Mouse (Mus musculus) retina, embryonic 14.5 days (tissue): ENCODE measurements around the gene Trib2.
A peak's percentile ranks its signal among the peaks of the same experiment; 100 is the strongest.

ENCODE experiments used
- DNase-seq: peaks from one replicate; pipeline ENCODE4 v3.0.0-alpha.2; 2015; ENCODE audit warnings: low spot score

Gene Trib2

DNA sequence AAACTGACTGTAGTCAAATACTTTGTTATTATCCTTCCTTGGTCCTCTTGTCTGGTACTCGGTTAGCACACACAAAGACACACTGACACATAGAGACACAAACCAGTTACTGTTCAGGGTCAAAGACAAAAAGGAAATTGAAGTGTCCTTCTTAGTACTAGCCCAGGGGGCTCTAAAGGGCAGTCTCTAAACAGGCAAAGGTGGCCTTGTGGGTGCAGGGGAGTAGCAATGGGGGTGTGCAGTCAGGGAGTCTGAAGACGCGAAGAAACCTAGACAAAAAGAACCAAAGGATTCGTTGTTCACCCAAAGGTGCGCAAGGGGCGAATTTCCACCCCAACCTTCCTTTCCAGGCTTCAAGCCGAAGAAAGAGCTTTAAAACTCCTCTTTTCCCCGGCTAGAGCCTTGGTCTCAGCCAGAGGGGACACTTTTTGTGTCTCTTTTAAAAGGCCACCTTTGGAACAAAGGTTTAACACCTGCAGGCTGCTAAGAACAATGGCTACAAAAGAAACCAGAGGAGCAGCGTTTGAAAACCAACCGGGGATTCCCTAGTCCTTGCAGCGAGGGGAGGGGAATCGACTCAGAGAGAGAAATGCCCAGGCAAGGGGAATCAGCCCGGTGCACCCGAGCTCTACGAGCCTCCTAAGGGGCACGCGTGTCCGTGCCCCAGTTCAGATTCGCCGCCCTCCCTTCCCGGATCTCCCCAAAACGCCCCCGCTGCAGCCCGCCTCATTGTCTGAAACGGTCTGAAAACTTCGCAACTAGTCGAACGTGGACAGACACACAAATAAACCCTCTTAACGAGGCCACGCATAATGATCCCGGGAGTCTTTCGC, 2.3 kb downstream of the Trib2 start:
- peak; percentile 68 for DNase-seq

DNA sequence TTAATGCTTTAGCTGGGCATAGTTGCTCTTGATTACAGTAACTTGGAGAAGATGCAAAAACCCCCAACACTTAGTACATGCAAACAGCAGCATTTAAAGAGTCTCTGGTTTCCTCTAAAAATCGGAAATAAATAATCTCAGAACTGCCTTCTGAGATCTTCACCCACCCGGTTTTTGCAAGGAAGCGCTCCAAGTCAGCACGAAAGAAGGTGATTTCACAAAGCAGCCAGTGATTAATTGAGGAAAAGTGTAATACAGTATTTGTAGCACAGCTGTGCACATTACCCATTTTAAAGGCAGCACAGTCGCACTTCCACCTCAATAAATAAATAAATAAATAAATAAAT, 2.9 kb downstream of the Trib2 start:
- no peak for DNase-seq

DNA sequence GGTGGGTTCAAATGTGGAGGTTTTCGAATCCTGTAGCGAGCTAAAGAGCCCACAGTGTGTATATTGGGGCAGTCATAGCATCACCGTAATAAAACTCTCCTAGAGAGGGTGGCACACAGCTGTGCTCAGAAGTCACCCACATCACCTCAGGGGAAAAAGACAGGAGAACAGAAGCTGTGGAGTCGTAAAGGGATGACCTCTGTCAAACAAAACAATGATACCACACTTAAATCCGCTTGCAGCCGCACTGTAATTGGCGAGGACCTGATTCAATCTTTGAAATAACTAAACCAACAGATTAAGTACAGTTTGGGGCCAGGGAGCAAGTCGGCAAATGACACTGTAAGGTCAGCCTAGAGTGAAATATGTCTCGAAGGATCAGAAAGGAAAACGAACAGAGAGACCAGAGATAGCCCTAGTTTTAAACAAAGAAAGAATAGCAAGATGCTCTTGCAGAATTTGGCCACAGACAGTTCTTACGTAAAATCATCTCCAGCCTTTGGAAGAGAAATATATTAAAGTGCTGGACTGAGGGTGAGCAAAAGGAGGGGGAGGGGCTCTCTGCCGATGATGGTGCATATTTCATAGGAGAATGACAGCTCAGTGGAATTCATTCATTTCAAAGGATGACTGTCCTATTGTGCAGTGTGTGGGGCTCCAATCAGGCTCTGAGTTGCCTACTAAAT, 3.4 kb downstream of the Trib2 start:
- DNase-seq = peak; percentile 71

DNA sequence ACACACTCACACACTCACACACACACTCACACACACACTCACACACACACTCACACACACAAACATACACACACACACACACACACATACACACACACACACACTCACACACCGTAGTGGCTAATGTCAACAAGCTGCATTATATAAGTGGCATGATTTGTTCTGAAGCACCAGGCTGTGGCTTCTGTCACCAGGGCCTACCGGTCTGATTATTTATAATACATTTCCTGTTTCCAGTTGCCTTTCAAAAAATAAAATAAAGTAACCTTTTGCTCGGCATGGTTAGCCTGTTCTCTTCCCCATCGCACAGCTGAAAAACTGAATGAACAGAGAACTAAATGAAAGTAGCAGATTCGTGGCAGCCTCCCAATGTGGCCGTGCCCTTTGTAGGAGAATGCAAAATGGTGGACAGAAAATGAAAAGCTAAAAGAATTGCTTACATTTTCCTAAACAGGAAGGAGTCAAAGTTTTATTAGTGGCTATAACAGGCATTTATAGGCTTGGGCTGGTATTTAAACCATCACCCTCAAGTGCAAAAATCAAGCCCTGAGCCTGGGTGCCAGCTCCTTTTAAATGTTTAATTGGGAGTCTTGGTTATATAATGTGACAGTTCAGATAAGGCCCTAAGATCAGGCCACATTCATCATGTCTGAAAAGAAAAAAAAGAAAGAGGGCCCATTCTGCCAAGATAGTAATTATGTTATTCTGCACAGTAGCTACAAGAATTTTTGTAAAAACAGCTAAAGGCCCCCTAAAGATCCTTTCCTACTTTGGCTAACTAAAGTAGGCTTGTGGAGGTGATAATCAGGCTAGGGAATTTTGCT, 4.4 kb downstream of the Trib2 start:
- peak; percentile 13 for DNase-seq

DNA sequence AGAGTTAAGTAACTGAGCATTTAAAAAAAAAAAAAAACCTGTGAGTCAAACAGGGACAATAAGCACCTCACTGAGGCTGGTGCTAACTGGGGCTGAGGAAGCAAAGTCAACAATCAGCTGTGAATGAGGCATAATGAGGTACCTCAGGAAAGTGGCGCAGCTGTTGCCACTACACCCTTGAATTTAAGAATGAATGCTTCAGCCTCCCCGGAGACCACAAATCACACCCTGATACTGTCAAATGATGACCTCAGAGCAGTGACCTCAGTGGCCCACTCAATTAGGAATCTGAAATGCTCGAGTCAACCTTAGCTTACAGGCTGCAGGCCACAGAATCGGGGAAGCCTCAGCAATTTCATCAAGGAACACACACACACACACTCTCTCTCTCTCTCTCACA, 5.0 kb downstream of the Trib2 start:
- DNase-seq = peak; percentile 54

DNA sequence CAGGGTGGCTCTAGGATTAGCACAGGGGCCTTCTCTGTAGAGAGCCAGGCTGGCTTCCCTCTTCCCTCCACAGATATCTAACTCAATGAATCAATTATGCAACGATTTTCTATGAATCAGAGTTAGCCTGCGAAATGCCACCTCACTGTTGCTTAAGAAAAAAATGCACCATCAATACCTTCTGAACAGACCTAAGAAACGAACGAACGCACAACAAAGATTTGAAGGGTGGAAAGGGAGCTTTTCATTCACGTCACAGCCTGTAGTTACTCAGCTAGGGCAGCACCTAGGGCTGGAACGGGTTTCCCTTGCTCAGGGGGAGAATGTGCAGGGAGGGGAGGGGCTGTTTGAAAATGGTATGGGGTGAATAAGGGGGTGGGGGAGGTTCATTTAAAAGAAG, 5.8 kb downstream of the Trib2 start:
- DNase-seq = peak; percentile 17

DNA sequence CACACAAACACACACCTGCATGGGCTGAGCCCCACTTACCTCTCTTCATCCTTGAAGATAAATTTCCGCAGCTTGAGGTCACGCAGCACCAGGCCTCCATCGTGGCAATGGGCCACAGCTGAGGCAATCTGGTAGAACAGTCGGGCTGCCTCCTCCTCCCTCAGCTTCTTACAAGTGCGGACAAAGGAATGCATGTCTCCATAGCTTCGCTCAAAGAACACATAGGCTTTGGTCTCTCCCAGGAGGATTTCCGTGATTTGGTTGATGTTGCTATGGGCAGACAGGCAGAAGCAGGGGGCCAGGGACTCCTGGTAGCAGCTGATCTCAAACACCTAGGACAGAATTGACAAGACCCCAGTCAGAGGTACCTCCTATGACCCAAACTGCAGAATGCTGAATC, 7.1 kb downstream of the Trib2 start:
- DNase-seq = peak; percentile 20

DNA sequence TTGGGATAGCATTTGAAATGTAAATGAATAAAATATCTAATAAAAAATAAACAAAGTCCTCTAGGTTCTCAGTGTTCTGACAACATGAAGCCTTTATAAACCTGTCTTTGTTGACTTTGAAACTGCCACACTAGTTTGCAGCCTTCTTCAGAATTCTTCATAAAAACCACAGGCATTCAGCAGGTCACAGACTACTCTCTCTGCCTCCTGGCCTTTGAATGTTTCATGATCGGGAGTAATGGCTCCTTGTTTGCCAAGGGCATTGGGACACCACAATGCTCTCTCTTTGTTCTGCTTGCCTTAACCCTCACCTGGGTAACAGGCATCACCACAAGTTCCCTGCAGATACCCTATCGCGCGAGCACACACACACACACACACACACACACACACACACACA, 7.5 kb downstream of the Trib2 start:
- DNase-seq = no peak

DNA sequence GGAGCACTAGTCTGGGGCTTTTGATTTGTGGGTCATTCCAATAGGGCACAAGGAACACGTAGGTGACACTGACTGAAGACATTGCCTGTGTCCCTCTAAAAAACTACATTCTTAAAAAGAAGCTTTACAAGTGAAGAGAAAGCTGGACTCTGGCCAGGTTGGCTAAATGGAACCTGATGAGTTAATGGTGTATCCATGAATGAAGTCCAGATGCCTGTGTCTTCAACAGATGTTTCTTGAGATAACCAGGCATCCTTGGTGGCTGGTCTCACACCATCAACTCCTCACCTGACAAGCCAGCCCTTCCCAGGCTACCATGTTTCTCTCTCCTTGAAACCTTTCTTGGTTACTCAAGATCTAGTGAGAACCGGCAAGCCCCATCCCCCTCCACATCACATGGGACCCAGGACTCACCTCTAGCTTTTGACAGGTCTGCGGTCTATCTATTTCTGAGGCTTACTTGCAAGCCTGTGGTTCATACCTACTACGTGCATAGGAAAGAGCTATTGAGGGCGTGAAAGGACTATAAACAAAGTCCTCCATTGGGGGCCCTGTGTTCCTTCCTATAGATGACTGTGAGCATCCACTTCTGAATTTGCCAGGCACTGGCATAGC, 8.4 kb downstream of the Trib2 start:
- no peak for DNase-seq

DNA sequence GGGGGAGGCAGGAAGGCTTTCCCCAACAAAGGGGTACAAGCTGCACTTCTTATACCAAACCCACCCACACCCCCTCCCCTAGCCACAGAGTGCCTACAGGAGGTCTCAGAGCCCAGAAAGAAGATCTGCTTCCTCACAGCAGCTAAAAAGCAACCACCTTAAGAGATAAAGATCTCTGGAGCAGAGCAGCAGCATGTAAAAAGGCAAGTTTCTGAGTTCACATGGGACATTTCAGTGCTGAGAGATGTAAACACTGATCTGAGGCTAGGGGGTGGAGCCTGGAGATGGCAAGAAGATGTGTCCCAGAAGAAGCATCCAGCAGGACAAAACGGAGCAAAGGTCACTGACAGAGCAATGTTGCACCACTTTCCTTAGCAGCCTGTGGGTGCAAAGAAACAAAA, 11.8 kb downstream of the Trib2 start:
- DNase-seq = no peak

DNA sequence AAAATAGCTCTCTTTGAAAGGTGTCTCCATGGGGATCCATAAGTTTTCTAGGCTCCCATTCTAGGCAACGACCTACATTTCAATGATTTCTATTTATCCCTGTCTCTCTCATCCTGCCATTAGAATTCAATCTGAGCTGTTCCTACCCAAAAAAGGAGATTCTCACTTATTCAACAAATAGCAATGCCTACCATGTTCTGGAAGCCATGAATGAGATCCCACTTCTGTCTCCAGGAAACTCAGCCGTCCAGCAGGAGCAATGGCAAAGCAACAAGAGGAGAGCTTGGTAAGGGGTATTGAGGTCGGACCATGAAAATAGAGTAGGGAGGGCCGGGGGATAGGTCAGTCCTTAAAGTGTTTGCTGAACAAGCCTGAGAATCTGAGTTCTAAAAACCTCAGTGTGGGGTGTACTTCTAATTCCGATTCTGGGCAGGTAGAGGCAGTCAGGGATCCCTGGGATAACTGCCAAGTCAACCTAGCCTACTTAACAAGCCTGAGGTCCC, 12.7 kb downstream of the Trib2 start:
- DNase-seq = no peak

DNA sequence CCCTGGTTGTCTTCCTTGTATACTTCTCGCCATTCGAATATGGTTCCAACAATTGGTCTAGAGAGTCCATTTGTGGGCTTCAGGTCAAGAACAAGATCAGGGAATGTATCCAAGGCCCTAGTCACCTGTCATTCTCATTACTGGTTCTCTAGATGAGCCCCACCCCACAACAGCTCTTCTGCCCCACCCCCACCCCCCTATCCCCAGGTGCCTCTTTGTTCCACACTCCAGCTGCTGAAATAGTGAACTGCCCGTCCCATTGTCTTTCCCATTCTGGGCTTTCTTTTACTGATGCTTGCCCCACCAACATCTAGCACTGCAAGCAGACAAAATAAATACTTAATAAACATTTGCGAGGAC, 15.2 kb downstream of the Trib2 start:
- no peak for DNase-seq

DNA sequence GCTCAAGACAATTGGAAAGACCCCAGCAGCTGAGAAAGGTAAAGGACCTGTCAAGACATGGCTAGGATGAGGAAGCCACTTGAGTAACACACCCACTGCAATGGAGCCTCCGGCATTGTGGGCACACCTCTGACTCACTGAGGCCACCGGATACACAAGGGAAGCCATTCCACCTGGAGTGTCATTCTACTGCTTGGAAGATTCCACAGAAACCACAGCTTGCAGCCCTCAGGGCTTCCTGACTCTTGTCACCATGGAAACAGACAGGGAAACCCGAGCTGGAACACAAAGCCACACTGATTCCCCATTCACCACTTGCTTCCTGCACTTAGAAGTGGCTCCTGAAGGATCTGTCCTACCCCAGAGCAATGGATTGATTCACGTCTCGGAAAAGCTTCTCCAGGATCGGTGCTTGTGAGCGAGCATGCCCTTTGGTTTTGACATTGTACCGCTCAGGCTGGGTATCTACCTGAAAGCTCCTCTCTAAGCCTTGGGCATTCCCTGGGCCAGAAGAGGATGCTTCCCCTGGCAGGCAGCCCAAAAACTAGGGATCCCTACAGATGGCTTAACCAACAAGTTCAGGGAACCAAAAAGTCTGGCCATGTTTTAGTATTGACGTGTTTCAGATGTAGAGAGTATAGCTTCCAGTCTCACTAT, 15.7 kb downstream of the Trib2 start:
- peak; percentile 18 for DNase-seq

DNA sequence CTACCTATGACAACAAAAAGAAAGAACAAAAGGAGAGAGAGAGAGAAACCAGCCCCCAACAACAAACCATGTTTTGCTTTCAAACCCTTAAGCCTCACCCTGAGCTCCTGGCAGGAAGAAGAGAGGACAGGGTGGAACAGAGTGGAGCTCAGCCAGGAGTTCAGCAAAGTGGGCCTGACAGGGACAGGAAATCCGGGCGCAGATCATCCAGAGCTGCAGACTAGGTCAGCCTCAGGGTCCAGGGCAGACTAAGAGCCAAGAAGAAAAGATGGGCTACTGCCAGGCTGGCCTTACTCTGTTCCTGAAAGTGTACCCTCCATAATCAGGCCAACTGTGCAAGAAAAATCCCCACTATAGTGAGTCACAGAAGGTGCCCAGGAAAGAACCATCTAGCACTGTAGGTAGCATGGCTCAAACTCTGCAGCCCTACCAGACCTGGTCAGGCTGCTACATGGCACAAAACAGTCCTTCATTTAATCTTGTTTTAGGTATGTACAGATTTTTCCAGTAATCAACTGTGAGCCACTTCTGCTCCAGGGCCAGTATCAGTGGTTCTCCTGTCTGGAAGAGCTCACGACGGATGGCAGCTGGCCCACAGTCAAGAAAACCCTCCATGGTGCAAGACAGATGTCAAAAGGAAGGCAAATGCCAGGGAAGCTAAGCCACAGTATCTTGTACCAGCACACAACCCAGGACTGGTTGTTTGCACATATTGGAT, 16.4 kb downstream of the Trib2 start:
- no peak for DNase-seq

DNA sequence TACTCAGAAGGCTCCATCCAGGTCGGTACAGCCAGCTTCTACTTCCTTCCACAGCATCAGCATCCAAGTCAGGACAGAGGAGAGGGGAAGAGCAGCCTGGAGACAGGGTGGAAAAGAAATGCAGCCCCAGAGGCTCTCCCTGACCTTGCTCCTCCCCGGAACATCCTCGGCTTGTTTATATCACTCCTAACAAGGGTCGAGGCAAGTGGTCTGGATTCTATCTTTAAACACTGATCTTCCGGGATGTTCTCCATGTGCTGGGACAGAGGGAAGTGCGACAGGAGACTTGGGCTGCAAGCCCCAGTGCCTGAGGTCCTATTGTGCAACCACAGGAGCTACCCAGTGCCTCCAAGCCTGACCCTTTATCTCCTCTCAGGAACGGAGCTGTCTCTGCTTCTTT, 18.7 kb downstream of the Trib2 start:
- no peak for DNase-seq

DNA sequence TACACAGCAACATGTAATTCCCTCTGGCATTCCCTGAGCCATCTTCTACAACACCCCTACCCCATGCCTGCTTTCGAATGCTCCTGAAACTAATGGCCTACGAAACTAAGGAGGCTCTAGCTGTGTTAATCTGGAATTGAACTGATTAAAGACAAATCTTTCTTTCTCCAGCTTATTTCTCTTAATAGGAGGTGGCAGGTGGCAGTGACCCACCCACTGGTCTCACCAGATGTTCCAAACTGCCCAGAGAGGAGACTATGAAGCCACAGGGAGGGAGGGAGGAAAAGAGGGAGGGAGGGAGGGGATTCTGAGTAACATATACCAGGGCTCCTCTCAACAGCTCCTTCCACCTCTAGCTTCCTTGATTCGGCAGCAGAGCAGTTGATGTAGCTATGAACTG, 20.8 kb downstream of the Trib2 start:
- DNase-seq = peak; percentile 22

DNA sequence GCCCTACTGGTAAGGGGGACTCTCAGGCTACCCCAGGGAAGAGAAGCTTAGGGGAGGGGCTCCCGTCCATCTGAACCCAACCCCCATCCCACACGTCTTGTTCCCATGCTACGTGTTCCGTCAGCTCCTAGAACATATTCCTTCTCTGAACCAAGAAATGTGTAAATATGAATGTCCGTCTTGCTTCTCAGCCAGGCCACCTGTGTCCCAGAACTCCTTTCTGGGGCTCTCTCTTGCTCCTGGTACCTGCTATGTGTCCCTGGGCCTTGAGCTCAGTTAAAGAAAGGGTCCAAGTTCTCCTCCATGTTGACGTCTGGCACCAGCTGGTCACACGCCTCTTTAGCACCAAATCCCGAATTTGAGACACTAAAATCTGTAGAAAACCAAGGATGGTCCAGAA, 23.4 kb downstream of the Trib2 start:
- DNase-seq = no peak

DNA sequence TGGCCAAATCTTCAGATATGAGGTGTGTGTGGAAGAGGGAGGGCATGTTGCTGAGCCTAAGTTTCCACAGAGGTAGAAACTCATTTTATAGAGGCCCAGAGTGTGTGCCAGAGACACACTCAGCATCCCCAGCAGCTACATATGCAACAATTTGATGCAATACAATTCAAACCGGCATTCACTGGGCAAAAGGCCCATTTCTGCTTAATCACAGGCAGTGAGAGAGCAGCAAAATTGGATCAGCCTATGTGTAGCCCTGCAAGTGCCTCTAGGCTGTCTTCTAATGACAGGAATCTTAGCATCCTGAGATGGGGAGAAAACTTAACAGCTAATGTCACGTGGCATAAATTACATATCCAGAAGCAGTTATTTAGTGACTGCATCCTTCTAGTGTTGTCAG, 26.5 kb downstream of the Trib2 start:
- no peak for DNase-seq

DNA sequence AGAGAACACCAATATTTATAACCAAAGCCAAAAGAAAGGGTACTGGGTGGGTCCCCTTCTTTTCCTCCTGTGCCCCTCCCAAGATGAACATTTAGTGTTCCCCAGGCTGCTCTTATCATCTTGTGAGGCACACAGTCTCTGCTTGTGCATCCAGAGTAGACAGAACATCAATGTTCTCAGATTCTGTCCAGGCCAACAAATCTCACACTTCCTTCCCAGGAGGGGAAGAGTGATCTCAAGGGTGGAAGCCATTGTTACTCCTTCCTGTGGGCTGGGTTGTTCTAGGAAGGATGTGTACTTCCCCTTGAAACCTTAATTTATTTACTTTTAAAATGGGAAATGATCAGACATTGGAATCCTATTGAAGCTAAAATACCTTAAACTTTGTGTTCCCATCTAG, 39.7 kb downstream of the Trib2 start:
- DNase-seq = no peak

DNA sequence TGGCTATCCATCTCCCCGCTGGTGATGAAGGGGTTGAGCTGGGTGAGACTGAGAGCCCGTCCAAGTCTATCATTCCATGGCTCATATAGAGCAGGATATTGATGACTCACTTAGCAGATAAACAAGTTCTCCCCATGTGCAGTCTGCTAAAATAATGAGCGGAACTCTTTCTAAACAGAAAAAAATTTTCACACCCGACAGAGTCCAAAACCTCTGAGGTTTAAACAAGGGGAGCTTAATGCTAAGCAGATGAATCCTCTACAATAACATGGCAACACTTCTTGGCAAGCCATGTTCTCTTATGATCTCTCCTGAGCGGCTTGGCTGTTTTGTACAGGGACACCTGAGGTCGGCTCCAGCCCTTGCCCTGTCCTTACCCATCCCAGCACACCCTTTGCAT, 45.0 kb downstream of the Trib2 start:
- no peak for DNase-seq

DNA sequence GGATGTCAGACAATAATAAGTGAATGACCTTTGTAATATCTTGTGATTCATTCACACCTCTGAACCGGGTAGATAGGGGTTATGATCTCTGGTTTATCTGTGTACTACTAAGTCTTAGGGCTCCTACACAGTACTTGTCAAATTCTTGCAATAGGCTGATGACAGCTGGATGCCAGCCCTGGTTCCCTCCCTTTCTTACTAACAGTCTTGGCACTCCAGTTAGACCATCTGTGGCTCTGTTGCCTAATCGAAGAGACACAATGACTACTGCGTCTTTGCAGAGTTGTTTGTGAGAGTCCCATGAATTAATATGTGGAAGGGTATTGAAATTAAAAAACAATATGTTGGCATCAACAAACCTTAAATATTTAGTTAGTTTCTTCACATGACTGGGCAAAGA, 48.2 kb downstream of the Trib2 start:
- DNase-seq = no peak
